In the genomic region with DNA sequence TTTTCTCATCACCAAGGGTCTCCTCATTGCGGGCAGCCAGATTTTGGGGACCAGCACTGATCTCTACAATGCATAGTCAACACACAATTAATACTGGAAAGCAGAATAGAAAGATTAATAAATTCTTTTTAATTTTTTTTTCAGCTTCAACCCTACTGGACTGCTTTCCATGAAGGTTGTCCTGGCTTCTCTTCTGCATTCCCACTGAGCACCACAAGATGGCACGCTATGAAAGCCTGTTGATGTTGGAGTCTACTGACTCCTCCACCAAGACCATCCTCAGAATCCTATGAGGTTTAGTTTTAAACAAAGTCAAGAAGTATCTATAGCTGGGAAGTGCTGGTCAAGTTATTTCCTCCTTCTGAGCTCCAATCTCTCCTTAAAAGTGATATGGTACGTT, we compare ENCODE assay signal across 10 mouse cellular contexts. TPM values are rescaled to one million over a fixed set of nuclear protein-coding genes. Genes with fewer than 3 reads are reported as not detected.
A peak's percentile ranks its signal among the peaks of the same experiment; 100 is the strongest.
DNase-seq lines count a peak whose midpoint lies in the region; ATAC-seq and TF ChIP-seq lines count a peak whose summit lies in the region.
"Not testable (repeated sequence)": the region's sequence is repeated elsewhere in the genome, so short reads cannot be mapped to it uniquely, and the experiment has no call there.
"Had no signal": no experiment of that assay in that cellular context is flagged by ENCODE, and none has a peak within 500 bp of the region (broad histone marks: within the 10 kb centered on the region; RNA-seq: fewer than 3 reads in every experiment).

No protein-coding gene starts in this region.

- H3K4me3 ChIP-seq in intestine, postnatal 0 days (ENCODE audit: low read depth, low read length): not testable (repeated sequence)

- in situ Hi-C loops in Patski (cut with MboI; ENCODE audit: low pct_unique_long_range_greater_than_20kb): not testable (repeated sequence)

- not testable (repeated sequence) for H3K36me3 ChIP-seq in intestine, postnatal 0 days (ENCODE audit: control insufficient read depth, insufficient read depth)

- H3K9me3 ChIP-seq in intestine, postnatal 0 days (ENCODE audit: control insufficient read depth): not testable (repeated sequence)

- not testable (repeated sequence) for H3K9ac ChIP-seq in intestine, postnatal 0 days (ENCODE audit: low read depth, low read length)

- H3K27me3 ChIP-seq in Patski; intestine, postnatal 0 days (replicated peaks; ENCODE audit: control insufficient read depth, insufficient read depth, low read length): not testable (repeated sequence)

- ATAC-seq in Patski: peak; percentile 97
- not testable (repeated sequence) for ATAC-seq in intestine, postnatal 0 days
- peak; percentile 95 for ATAC-seq in megakaryocyte, adult 5-6 weeks (ENCODE audit: poor library complexity, severe bottlenecking)

- H3K27ac ChIP-seq in intestine, postnatal 0 days (ENCODE audit: low read depth, low read length): not testable (repeated sequence)

- POLR2A ChIA-PET in Patski (lab: Charles Lee): not testable (repeated sequence)

- DNase-seq in Patski (ENCODE audit: low read depth, low spot score): peak; percentile 0
- DNase-seq in cerebellum, adult 9-10 months: peak; percentile 68
- DNase-seq in gastrocnemius, postnatal 10 days: peak; percentile 48
- peak; percentile 71 to 80 for DNase-seq in left cerebral cortex, adult 18-20 months (ENCODE audit: low spot score in 2 of 2)
- peak; percentile 61 to 74 for DNase-seq in right cerebral cortex, postnatal 10 days (ENCODE audit: low spot score in 2 of 2)
- DNase-seq in urinary bladder, adult 18-20 months (ENCODE audit: low spot score in 2 of 2): peak; percentile 37 to 71

- TF ChIP-seq CTCF in Patski (IDR thresholded peaks at IDR 0.05): peak; percentile 77
- TF ChIP-seq CTCF in intestine, postnatal 0 days (IDR thresholded peaks at IDR 0.05; ENCODE audit: low read depth): peak; percentile 57

- 27% methylated on average over 2 of the region's 3 CpGs for WGBS in intestine, postnatal 0 days

- not testable (repeated sequence) for H3K4me1 ChIP-seq in intestine, postnatal 0 days (replicated peaks; ENCODE audit: control insufficient read depth, insufficient read depth, low read length)

- not testable (repeated sequence) for H3K4me2 ChIP-seq in intestine, postnatal 0 days (replicated peaks; ENCODE audit: low read depth)

- CTCF ChIA-PET in Patski (lab: Charles Lee): not testable (repeated sequence)

RNA-seq across cellular contexts. Expression of a gene that starts 20.2 kb away (rescaled TPM):
- not detected for polyA plus RNA-seq in Patski (2021)
- total RNA-seq in gastrocnemius, postnatal 10 days (2021): 1 to 10 TPM in 1 of 2 experiments, under 1 TPM in 1; 0.40 to 1.2 TPM
- polyA plus RNA-seq in intestine, postnatal 0 days (2015; fragmentation: Nextera tagmentation; extraction: Ambion mirVana): 8.0 and 8.2 TPM in 2 replicates
- 1 to 10 TPM; 1.3 to 2.0 TPM for total RNA-seq in left cerebral cortex, adult 18-20 months (2021)
- 5.4 TPM in 2 replicates for total RNA-seq in megakaryocyte, adult 5-6 weeks (2015)
- total RNA-seq in megakaryocyte, adult 5-6 weeks (2017): 7.6 and 9.9 TPM in 2 replicates
- total RNA-seq: gastrocnemius, postnatal 25 days had no signal

RNA-seq across cellular contexts. Expression of a gene that starts 20.3 kb away (rescaled TPM):
- polyA plus RNA-seq in Patski (2021): not detected
- not detected for total RNA-seq in gastrocnemius, postnatal 10 days (2021)
- polyA plus RNA-seq in intestine, postnatal 0 days (2015; fragmentation: Nextera tagmentation; extraction: Ambion mirVana): 0.69 and 2.1 TPM in 2 replicates
- total RNA-seq in left cerebral cortex, adult 18-20 months (2021): not detected
- total RNA-seq in megakaryocyte, adult 5-6 weeks (2015): 2.2 TPM in 1 of 2 replicates, not detected in the other
- 3.3 TPM in 1 of 2 replicates, not detected in the other for total RNA-seq in megakaryocyte, adult 5-6 weeks (2017)
- total RNA-seq: gastrocnemius, postnatal 25 days had no signal
- polyA plus RNA-seq: limb, embryonic 12.5 days had no signal

RNA-seq across cellular contexts. Expression of a gene that starts 31.6 kb away (rescaled TPM):
- 14.3 TPM for polyA plus RNA-seq in Patski (2021)
- 10 to 100 TPM; 11.4 to 12.6 TPM for total RNA-seq in gastrocnemius, postnatal 10 days (2021)
- polyA plus RNA-seq in intestine, postnatal 0 days (2015; fragmentation: Nextera tagmentation; extraction: Ambion mirVana): 29.1 and 32.2 TPM in 2 replicates
- 10 to 100 TPM; 26.5 to 36.3 TPM for total RNA-seq in left cerebral cortex, adult 18-20 months (2021)
- 38.1 and 42.4 TPM in 2 replicates for total RNA-seq in megakaryocyte, adult 5-6 weeks (2015)
- 19.1 and 23.7 TPM in 2 replicates for total RNA-seq in megakaryocyte, adult 5-6 weeks (2017)

Comparison
In these comparisons a context has a peak if more than half of its experiments do, and no peak if none do; other contexts are left out.
1. DNase-seq: peak in every context shown above with its lines; median percentile 76 in left cerebral cortex, adult 18-20 months; 68 in cerebellum, adult 9-10 months; 68 in right cerebral cortex, postnatal 10 days; 54 in urinary bladder, adult 18-20 months; 48 in gastrocnemius, postnatal 10 days; 0 in Patski.